Mouse (Mus musculus): ENCODE measurements at regions not wholly inside any gene's neighbourhood (a gene's known extent, or its start where the extent isn't known, plus 50 kb on each side); places are given as distances from the start of the nearest gene placed in this dataset.

- no peaks in the 10 kb centered on the region for H3K36me3 ChIP-seq (ENCODE audit: control insufficient read depth, insufficient read depth, low read length, poor library complexity, severe bottlenecking)
- H3K9ac ChIP-seq (ENCODE audit: low read depth, poor library complexity, severe bottlenecking), result no peak overlapping the region
- no peaks in the 10 kb centered on the region for H3K9me3 ChIP-seq (replicated peaks; ENCODE audit: control insufficient read depth, insufficient read depth, low read length, poor library complexity, severe bottlenecking)
- no peak overlapping the region for H3K4me3 ChIP-seq (ENCODE audit: low read depth, low read length)
- H3K27ac ChIP-seq (ENCODE audit: insufficient read depth, low read length), result no peak overlapping the region
- no peaks in the 10 kb centered on the region for H3K4me1 ChIP-seq (ENCODE audit: control insufficient read depth, insufficient read depth, low read length)
- no peaks in the 10 kb centered on the region for H3K27me3 ChIP-seq (ENCODE audit: control insufficient read depth, insufficient read depth, low read length, poor library complexity, severe bottlenecking)
- no peak for TF ChIP-seq CTCF (IDR thresholded peaks at IDR 0.05; ENCODE audit: low read depth, low read length)
- no peak for TF ChIP-seq POLR2A (IDR thresholded peaks at IDR 0.05; ENCODE audit: insufficient read depth, low read length)
- no peak for TF ChIP-seq EP300 (IDR thresholded peaks at IDR 0.05; ENCODE audit: insufficient read depth, low read depth, low read length)
These were observed 127.7 kb upstream of the Tank start for GRCm38 (mm10) chr2:61450731-61451130.

GRCm38 (mm10) chr2:61436591-61436990 lies 141.8 kb upstream of the Tank start:
- TF ChIP-seq POLR2A (IDR thresholded peaks at IDR 0.05; ENCODE audit: insufficient read depth, low read length), result no peak
- no peak for TF ChIP-seq EP300 (IDR thresholded peaks at IDR 0.05; ENCODE audit: insufficient read depth, low read depth, low read length)
- no peak for TF ChIP-seq CTCF (IDR thresholded peaks at IDR 0.05; ENCODE audit: low read depth, low read length)
- no peaks in the 10 kb centered on the region for H3K9me3 ChIP-seq (replicated peaks; ENCODE audit: control insufficient read depth, insufficient read depth, low read length, poor library complexity, severe bottlenecking)
- no peak overlapping the region for H3K9ac ChIP-seq (ENCODE audit: low read depth, poor library complexity, severe bottlenecking)
- H3K4me3 ChIP-seq (ENCODE audit: low read depth, low read length), result no peak overlapping the region
- H3K27ac ChIP-seq (ENCODE audit: insufficient read depth, low read length), result no peak overlapping the region
- H3K27me3 ChIP-seq (ENCODE audit: control insufficient read depth, insufficient read depth, low read length, poor library complexity, severe bottlenecking), result no peaks in the 10 kb centered on the region
- H3K4me1 ChIP-seq (ENCODE audit: control insufficient read depth, insufficient read depth, low read length), result no peaks in the 10 kb centered on the region
- no peaks in the 10 kb centered on the region for H3K36me3 ChIP-seq (ENCODE audit: control insufficient read depth, insufficient read depth, low read length, poor library complexity, severe bottlenecking)

- Histone ChIP-seq H3K9me3 (replicated peaks; ENCODE audit: control insufficient read depth, insufficient read depth, low read length, poor library complexity, severe bottlenecking) (no peaks in the 10 kb centered on the region), H3K36me3 (ENCODE audit: control insufficient read depth, insufficient read depth, low read length, poor library complexity, severe bottlenecking) (no peaks in the 10 kb centered on the region), H3K9ac (ENCODE audit: low read depth, poor library complexity, severe bottlenecking) (no peak overlapping the region), H3K27me3 (ENCODE audit: control insufficient read depth, insufficient read depth, low read length, poor library complexity, severe bottlenecking) (no peaks in the 10 kb centered on the region), H3K4me1 (ENCODE audit: control insufficient read depth, insufficient read depth, low read length) (peaks cover 1% of the 10 kb centered on the region), H3K4me3 (ENCODE audit: low read depth, low read length) (no peak overlapping the region), H3K27ac (ENCODE audit: insufficient read depth, low read length) (no peak overlapping the region)
- TF ChIP-seq CTCF (IDR thresholded peaks at IDR 0.05; ENCODE audit: low read depth, low read length) (no peak), POLR2A (IDR thresholded peaks at IDR 0.05; ENCODE audit: insufficient read depth, low read length) (no peak), EP300 (IDR thresholded peaks at IDR 0.05; ENCODE audit: insufficient read depth, low read depth, low read length) (no peak)
These were observed 170.5 kb upstream of the Tank start for GRCm38 (mm10) chr2:61407881-61408280.

GRCm38 (mm10) chr2:61406104-61406751 lies 172.2 kb upstream of the Tank start:
- Histone ChIP-seq H3K27ac (ENCODE audit: insufficient read depth, low read length) (no peak overlapping the region), H3K27me3 (ENCODE audit: control insufficient read depth, insufficient read depth, low read length, poor library complexity, severe bottlenecking) (no peaks in the 10 kb centered on the region), H3K9me3 (replicated peaks; ENCODE audit: control insufficient read depth, insufficient read depth, low read length, poor library complexity, severe bottlenecking) (no peaks in the 10 kb centered on the region), H3K4me1 (ENCODE audit: control insufficient read depth, insufficient read depth, low read length) (peaks cover 1% of the 10 kb centered on the region), H3K36me3 (ENCODE audit: control insufficient read depth, insufficient read depth, low read length, poor library complexity, severe bottlenecking) (no peaks in the 10 kb centered on the region), H3K4me3 (ENCODE audit: low read depth, low read length) (no peak overlapping the region), H3K9ac (ENCODE audit: low read depth, poor library complexity, severe bottlenecking) (no peak overlapping the region)
- no peak for TF ChIP-seq CTCF (IDR thresholded peaks at IDR 0.05; ENCODE audit: low read depth, low read length)

- no peaks in the 10 kb centered on the region for H3K9me3 ChIP-seq (replicated peaks; ENCODE audit: control insufficient read depth, insufficient read depth, low read length, poor library complexity, severe bottlenecking)
- no peak for TF ChIP-seq EP300 (IDR thresholded peaks at IDR 0.05; ENCODE audit: insufficient read depth, low read depth, low read length)
- no peak for TF ChIP-seq CTCF (IDR thresholded peaks at IDR 0.05; ENCODE audit: low read depth, low read length)
- TF ChIP-seq POLR2A (IDR thresholded peaks at IDR 0.05; ENCODE audit: insufficient read depth, low read length), result no peak
- no peak overlapping the region for H3K9ac ChIP-seq (ENCODE audit: low read depth, poor library complexity, severe bottlenecking)
- H3K4me1 ChIP-seq (ENCODE audit: control insufficient read depth, insufficient read depth, low read length), result peaks cover 1% of the 10 kb centered on the region
- no peak overlapping the region for H3K27ac ChIP-seq (ENCODE audit: insufficient read depth, low read length)
- H3K4me3 ChIP-seq (ENCODE audit: low read depth, low read length), result no peak overlapping the region
- H3K36me3 ChIP-seq (ENCODE audit: control insufficient read depth, insufficient read depth, low read length, poor library complexity, severe bottlenecking), result no peaks in the 10 kb centered on the region
- H3K27me3 ChIP-seq (ENCODE audit: control insufficient read depth, insufficient read depth, low read length, poor library complexity, severe bottlenecking), result no peaks in the 10 kb centered on the region
These were observed 173.1 kb upstream of the Tank start for GRCm38 (mm10) chr2:61405261-61405660.

- H3K36me3 ChIP-seq (ENCODE audit: control insufficient read depth, insufficient read depth, low read length, poor library complexity, severe bottlenecking), result no peaks in the 10 kb centered on the region
- H3K9me3 ChIP-seq (replicated peaks; ENCODE audit: control insufficient read depth, insufficient read depth, low read length, poor library complexity, severe bottlenecking), result no peaks in the 10 kb centered on the region
- H3K27ac ChIP-seq (ENCODE audit: insufficient read depth, low read length), result peak overlapping the region; percentile 75
- no peaks in the 10 kb centered on the region for H3K27me3 ChIP-seq (ENCODE audit: control insufficient read depth, insufficient read depth, low read length, poor library complexity, severe bottlenecking)
- peaks cover 3% of the 10 kb centered on the region for H3K4me1 ChIP-seq (ENCODE audit: control insufficient read depth, insufficient read depth, low read length)
- TF ChIP-seq EP300 (IDR thresholded peaks at IDR 0.05; ENCODE audit: insufficient read depth, low read depth, low read length), result peak; percentile 88; the same call in 1 of the 2 replicates
- no peak for TF ChIP-seq CTCF (IDR thresholded peaks at IDR 0.05; ENCODE audit: low read depth, low read length)
- TF ChIP-seq POLR2A (IDR thresholded peaks at IDR 0.05; ENCODE audit: insufficient read depth, low read length), result no peak
- H3K4me3 ChIP-seq (ENCODE audit: low read depth, low read length), result no peak overlapping the region
- H3K9ac ChIP-seq (ENCODE audit: low read depth, poor library complexity, severe bottlenecking), result no peak overlapping the region
These were observed 175.5 kb upstream of the Tank start for GRCm38 (mm10) chr2:61402588-61403487.

Measured in ES-Bruce4 (cell line).